Mouse (Mus musculus): Measurements from ENCODE around the gene Pde7b.

DNA sequence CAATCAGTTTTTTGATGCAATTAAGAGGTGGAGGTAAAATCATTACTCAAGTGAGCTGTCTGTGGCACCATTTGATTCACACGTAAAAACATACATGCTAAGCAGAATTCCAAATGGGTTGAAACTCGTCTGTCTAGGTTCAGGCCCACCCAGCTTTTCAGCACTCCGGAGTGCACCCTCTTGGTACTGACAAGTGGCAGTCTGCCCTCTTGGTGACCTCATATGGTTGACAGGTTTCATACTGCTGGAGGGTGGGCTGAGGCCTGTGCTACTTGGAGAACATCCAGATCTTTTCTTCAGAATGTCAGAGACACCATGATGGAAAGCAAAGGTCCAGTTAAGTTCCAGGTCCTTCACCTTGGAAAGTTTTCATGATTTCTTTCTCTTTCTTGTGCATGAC lies 265.7 kb downstream of the Pde7b start:
- TF ChIP-seq POLR2A (IDR thresholded peaks at IDR 0.05; ENCODE audit: borderline replicate concordance, extremely low read depth, low read depth, low read length): no peak
- TF ChIP-seq CTCF (IDR thresholded peaks at IDR 0.05; ENCODE audit: insufficient read depth, low read length): no peak

Measured in lung, adult 2 months (tissue).